Comparison of ENCODE assay signal across 9 mouse cellular contexts in the genomic region with DNA sequence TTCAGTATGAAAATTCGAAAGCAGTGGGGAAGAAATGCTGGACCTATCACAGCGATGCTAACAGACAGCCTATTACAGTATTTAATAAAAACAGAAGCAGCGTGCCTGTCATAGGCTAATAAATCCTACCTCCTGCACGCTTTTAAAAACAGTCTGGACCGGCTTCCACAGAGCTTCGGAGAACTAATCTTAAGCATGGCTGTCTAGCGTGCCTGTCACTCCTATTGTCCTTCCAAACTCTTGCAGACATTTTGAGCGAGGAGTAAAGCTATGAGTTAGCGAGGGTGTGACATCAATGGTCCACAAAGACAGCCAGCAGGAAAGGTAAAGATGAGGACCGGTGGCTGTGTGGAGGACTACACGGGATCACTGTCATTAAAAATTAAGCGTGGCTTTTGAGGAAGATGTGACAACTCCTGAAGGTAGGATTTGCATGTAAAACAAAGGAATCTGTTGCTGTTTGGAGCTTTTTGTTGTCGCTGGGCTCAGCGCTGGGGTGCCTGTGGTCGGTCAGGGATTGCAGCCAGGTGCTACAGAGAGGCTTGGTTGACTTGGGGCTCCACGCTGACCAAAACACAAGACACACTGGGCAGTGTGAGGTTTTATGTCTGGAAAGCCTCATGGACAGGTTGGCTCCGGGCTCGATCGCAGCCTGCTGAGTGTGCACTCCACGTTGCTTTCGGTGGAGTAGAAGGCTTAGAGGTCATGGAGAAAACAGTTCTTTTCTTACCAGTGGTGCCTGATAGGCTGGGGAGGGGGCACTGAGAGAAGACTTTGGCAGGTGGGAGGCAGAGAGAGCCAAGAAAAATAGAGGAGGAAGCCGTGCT. TPM values are rescaled to one million over a fixed set of nuclear protein-coding genes. Genes with fewer than 3 reads are reported as not detected.
A peak's percentile ranks its signal among the peaks of the same experiment; 100 is the strongest.
DNase-seq lines count a peak whose midpoint lies in the region; ATAC-seq lines count a peak whose summit lies in the region.
"Had no signal": no experiment of that assay in that cellular context is flagged by ENCODE, and none has a peak within 500 bp of the region (broad histone marks: within the 10 kb centered on the region; RNA-seq: fewer than 3 reads in every experiment).

A gene (plus strand): TSS at position 4 of the 827 bp plus-strand sequence.

- no peaks in the 10 kb centered on the region for H3K36me3 ChIP-seq in hindbrain, embryonic 13.5 days
- H3K36me3 ChIP-seq in liver, embryonic 16.5 days (ENCODE audit: control insufficient read depth, insufficient read depth) = no peaks in the 10 kb centered on the region

- WGBS in hindbrain, embryonic 13.5 days = 1% methylated on average over 22 of the region's 22 CpGs
- 2% methylated on average over 22 of the region's 22 CpGs for WGBS in liver, embryonic 16.5 days (ENCODE audit: insufficient replicate concordance)

- H3K27me3 ChIP-seq in hindbrain, embryonic 13.5 days = no peaks in the 10 kb centered on the region
- no peaks in the 10 kb centered on the region; the same call in 1 of the 2 replicates for H3K27me3 ChIP-seq in liver, embryonic 16.5 days (ENCODE audit: control insufficient read depth, insufficient read depth, low read depth, low read length)

- no peaks in the 10 kb centered on the region for H3K9me3 ChIP-seq in hindbrain, embryonic 13.5 days
- H3K9me3 ChIP-seq in liver, embryonic 16.5 days (replicated peaks; ENCODE audit: control insufficient read depth, low read length) = no peaks in the 10 kb centered on the region

- peak; percentile 79 for ATAC-seq in hindbrain, embryonic 13.5 days (ENCODE audit: low FRiP score)
- no peak for ATAC-seq in liver, embryonic 16.5 days (ENCODE audit: low read depth)

- peak; percentile 14 for DNase-seq in adrenal gland, postnatal 10 days
- no peak for DNase-seq in adrenal gland, adult 8-10 months
- DNase-seq in ovary, postnatal 14 days (ENCODE audit: low spot score) = peak; percentile 4
- no peak for DNase-seq in ovary, postnatal 10 days (ENCODE audit: low spot score)
- DNase-seq in testis, postnatal 10 days (ENCODE audit: low spot score) = no peak
- DNase-seq in gastrocnemius, adult 18-20 months (ENCODE audit: low spot score) = no peak

- no peak within 1 kb of the TSS for H3K27ac ChIP-seq in hindbrain, embryonic 13.5 days
- no peak within 1 kb of the TSS for H3K27ac ChIP-seq in liver, embryonic 16.5 days (ENCODE audit: low read length)

- peak within 1 kb of the TSS; percentile 69 for H3K4me2 ChIP-seq in hindbrain, embryonic 13.5 days
- peak within 1 kb of the TSS; percentile 27; the same call in 1 of the 2 replicates for H3K4me2 ChIP-seq in liver, embryonic 16.5 days (ENCODE audit: low read depth, low read length)

- peak within 1 kb of the TSS; percentile 67 for H3K9ac ChIP-seq in hindbrain, embryonic 13.5 days
- no peak within 1 kb of the TSS for H3K9ac ChIP-seq in liver, embryonic 16.5 days (ENCODE audit: low read depth, low read length)

- H3K4me1 ChIP-seq in hindbrain, embryonic 13.5 days (replicated peaks) = peaks cover 22% of the 10 kb centered on the region
- H3K4me1 ChIP-seq in liver, embryonic 16.5 days (ENCODE audit: control insufficient read depth, low read depth, low read length) = no peaks in the 10 kb centered on the region

- H3K4me3 ChIP-seq in hindbrain, embryonic 13.5 days = peak within 1 kb of the TSS; percentile 48
- H3K4me3 ChIP-seq in liver, embryonic 16.5 days (ENCODE audit: low read depth, low read length) = no peak within 1 kb of the TSS

RNA-seq across cellular contexts. Expression of the gene that starts here (rescaled TPM):
- total RNA-seq in adrenal gland, postnatal 10 days (2021) = 1 to 10 TPM; 2.6 to 3.1 TPM
- total RNA-seq in adrenal gland, adult 8-10 months (2022) = 1 to 10 TPM; 3.9 to 8.3 (median 6.1) TPM
- polyA plus RNA-seq in hindbrain, embryonic 13.5 days (2015; fragmentation: Nextera tagmentation; extraction: Ambion mirVana) = 14.0 and 14.5 TPM in 2 replicates
- 0.07 and 0.22 TPM in 2 replicates for polyA plus RNA-seq in liver, embryonic 16.5 days (2015; fragmentation: Nextera tagmentation; extraction: Ambion mirVana)
- not detected for total RNA-seq in gastrocnemius, adult 18-20 months (2021)
- total RNA-seq: neutrophil, adult 5-6 weeks had no signal

Comparison
In these comparisons a context has a peak if more than half of its experiments do, and no peak if none do; other contexts are left out.
1. RNA of the gene that starts here (polyA plus RNA-seq): 14.0 to 14.5 TPM in hindbrain, embryonic 13.5 days; 0.07 to 0.22 TPM in liver, embryonic 16.5 days; every median in the first group is over 10 times any median in the second.
2. DNase-seq: peak in adrenal gland, postnatal 10 days (single experiment) and ovary, postnatal 14 days (single experiment); none in adrenal gland, adult 8-10 months (single experiment), ovary, postnatal 10 days (single experiment), testis, postnatal 10 days (single experiment) and gastrocnemius, adult 18-20 months (single experiment).